Mouse (Mus musculus) cerebellum, adult 18-20 months (tissue): ENCODE results near the gene Atat1.
A peak's percentile ranks its signal among the peaks of the same experiment; 100 is the strongest.

ENCODE experiments used
- DNase-seq, 2 experiments: peaks; one replicate each; pipeline ENCODE4 v3.0.0; 2021

Gene Atat1

GRCm38 (mm10) chr17:35870884-35871696 is 38.8 kb downstream of the Atat1 start:
- DNase-seq: no peak

- no peak for DNase-seq
Measured at GRCm38 (mm10) chr17:35870151-35870883, 39.6 kb downstream of the Atat1 start.

GRCm38 (mm10) chr17:35869346-35870067 is 40.4 kb downstream of the Atat1 start:
- DNase-seq: no peak

GRCm38 (mm10) chr17:35868961-35869345 is 40.9 kb downstream of the Atat1 start:
- no peak for DNase-seq

- no peak for DNase-seq
Measured at GRCm38 (mm10) chr17:35868165-35868820, 41.6 kb downstream of the Atat1 start.

- peak; percentile 40 to 47 for DNase-seq
Measured at GRCm38 (mm10) chr17:35866911-35867890, 42.7 kb downstream of the Atat1 start.

GRCm38 (mm10) chr17:35866281-35866831 is 43.5 kb downstream of the Atat1 start:
- DNase-seq: peak in 1 of 2 experiments; percentile 54

- DNase-seq: peak; percentile 42 to 44
Measured at GRCm38 (mm10) chr17:35865481-35866280, 44.2 kb downstream of the Atat1 start, which contains the start of gene Ppp1r18. Gene Ppp1r18 (plus strand): TSS chr17:35865593.

- no peak for DNase-seq
Measured at GRCm38 (mm10) chr17:35864832-35865353, 45.0 kb downstream of the Atat1 start.

- peak; percentile 91 to 94 for DNase-seq
Measured at GRCm38 (mm10) chr17:35861198-35861857, 48.5 kb downstream of the Atat1 start, which contains the start of gene Nrm. Gene Nrm (plus strand): TSS chr17:35861318.

GRCm38 (mm10) chr17:35860831-35861197 is 49.1 kb downstream of the Atat1 start:
- no peak for DNase-seq

GRCm38 (mm10) chr17:35859835-35860234 is 50.0 kb downstream of the Atat1 start:
- no peak for DNase-seq

GRCm38 (mm10) chr17:35859371-35859770 is 50.5 kb downstream of the Atat1 start:
- no peak for DNase-seq

GRCm38 (mm10) chr17:35850974-35851373 is 58.9 kb downstream of the Atat1 start:
- DNase-seq: no peak

- no peak for DNase-seq
Measured at GRCm38 (mm10) chr17:35848112-35848511, 61.8 kb downstream of the Atat1 start.
